Mouse (Mus musculus): ENCODE results near the gene Zfp90.
A peak's percentile ranks its signal among the peaks of the same experiment; 100 is the strongest.

DNA sequence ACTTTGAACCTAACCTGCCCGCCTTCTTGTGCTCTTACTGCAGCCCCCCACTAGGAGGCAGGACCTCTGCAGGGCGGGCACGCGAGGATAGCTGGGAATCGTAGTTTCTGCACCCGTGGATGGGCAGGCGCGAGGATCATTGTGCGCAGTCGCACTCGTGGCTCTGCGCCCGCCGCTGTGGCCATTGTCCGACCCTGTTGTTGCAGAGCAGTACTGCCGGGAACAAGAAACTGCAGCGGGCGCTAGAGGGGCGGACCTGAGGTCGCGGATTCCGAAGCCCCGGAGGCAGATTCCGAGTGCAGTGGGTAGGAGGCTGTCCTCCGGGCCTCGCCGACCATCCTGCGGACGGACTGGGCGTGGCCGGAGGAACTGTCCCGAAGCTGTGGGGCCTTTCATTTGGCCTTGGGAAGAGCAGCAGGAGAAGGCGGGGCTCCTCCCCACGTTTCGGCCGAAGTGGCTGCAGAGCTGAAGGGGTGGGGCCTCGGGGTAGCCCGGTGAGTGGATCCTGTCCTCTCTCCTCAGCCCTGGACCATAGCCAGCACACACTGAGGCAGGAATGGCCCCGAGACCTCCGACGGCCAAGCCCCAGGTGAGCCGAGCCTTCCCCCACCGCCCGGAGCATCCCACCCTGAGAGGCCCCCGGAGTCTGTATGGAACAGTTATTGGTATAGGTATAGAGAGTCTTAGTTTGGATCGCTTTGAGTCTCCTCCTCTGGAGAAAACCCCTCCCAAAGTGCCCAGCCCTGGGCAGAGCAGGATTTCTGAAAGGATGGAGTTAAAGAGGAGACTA, at the start of gene Zfp90:
- TF ChIP-seq CTCF (IDR thresholded peaks at IDR 0.05) = peak; percentile 81
- peak; percentile 64 for TF ChIP-seq POLR2A (IDR thresholded peaks at IDR 0.05; ENCODE audit: insufficient read depth, low read depth, low read length)
- TF ChIP-seq EP300 (IDR thresholded peaks at IDR 0.05; ENCODE audit: insufficient read depth, low read depth, low read length) = 0 out of 2 replicates have a peak, but pooled peaks have one; percentile 56

Data from heart, adult 2 months (tissue).